Mouse (Mus musculus): ENCODE data around the gene Ap5m1. TPM values are rescaled to one million over a fixed set of nuclear protein-coding genes. Genes with fewer than 3 reads are reported as not detected.

Gene Ap5m1
- polyA plus RNA-seq, 1 experiment from 2014 or later = 26.4 TPM

Other genes starting within 250 kb of the Ap5m1 start
- 40.3 TPM in 2 replicates for gene Exoc5, start 556 bp downstream of the Ap5m1 start, polyA plus RNA-seq (2015; fragmentation: Nextera tagmentation; extraction: Ambion mirVana)
- 5.0 and 7.5 TPM in 2 replicates for gene Naa30, start 106.1 kb downstream of the Ap5m1 start, polyA plus RNA-seq (2015; fragmentation: Nextera tagmentation; extraction: Ambion mirVana)
- 18.5 and 20.9 TPM in 2 replicates for gene ccdc198, start 179.4 kb downstream of the Ap5m1 start, polyA plus RNA-seq (2015; fragmentation: Nextera tagmentation; extraction: Ambion mirVana)

All from stomach, embryonic 16.5 days (tissue).